Mouse (Mus musculus) lung, postnatal 0 days (tissue): Measurements from ENCODE around the gene Klrb1f. TPM values are rescaled to one million over a fixed set of nuclear protein-coding genes. Genes with fewer than 3 reads are reported as not detected.
"Not testable (repeated sequence)": the region's sequence is repeated elsewhere in the genome, so short reads cannot be mapped to it uniquely, and the experiment has no call there.

Experiments used
- ATAC-seq: fragments of 200-750 bp; cut with Nextera tagmentation; 2 replicates; pipeline ENCODE4 v1.8.0; 2017; ENCODE audit warnings: moderate library complexity
- DNase-seq: peaks from one replicate; pipeline ENCODE4 v3.0.0-alpha.2; 2016; ENCODE audit warnings: low spot score
- H3K27ac ChIP-seq: fragments of 300-500 bp; sonication (generic); 2 replicates; pipeline ENCODE4 v1.5.1; 2014; ENCODE audit warnings: antibody characterized with exemption, mild to moderate bottlenecking, low read length, mixed read lengths
- H3K27me3 ChIP-seq: fragments of 300-500 bp; sonication (generic); replicated peaks from 2 replicates; pipeline ENCODE4 v1.6.1; 2014; ENCODE audit warnings: low read length, mixed read lengths; ENCODE audit not compliant: insufficient read depth
- H3K36me3 ChIP-seq: fragments of 300-500 bp; sonication (generic); 2 replicates; pipeline ENCODE4 v1.6.1; 2014; ENCODE audit warnings: low read length, mixed read lengths; ENCODE audit not compliant: insufficient read depth
- H3K4me1 ChIP-seq: fragments of 300-500 bp; sonication (generic); 2 replicates; pipeline ENCODE4 v1.6.1; 2014; ENCODE audit warnings: antibody characterized with exemption, low read depth, low read length, mixed read lengths; ENCODE audit not compliant: insufficient read depth
- H3K4me2 ChIP-seq: fragments of 300-500 bp; sonication (generic); replicated peaks from 2 replicates; pipeline ENCODE4 v1.6.1; 2014; ENCODE audit warnings: low read depth, mild to moderate bottlenecking, low read length, moderate library complexity, mixed read lengths
- H3K4me3 ChIP-seq: fragments of 300-500 bp; sonication (generic); 2 replicates; pipeline ENCODE4 v1.5.1; 2014; ENCODE audit warnings: low read depth, low read length
- H3K9ac ChIP-seq: fragments of 300-500 bp; sonication (generic); replicated peaks from 2 replicates; pipeline ENCODE4 v1.6.1; 2014; ENCODE audit warnings: low read depth, mild to moderate bottlenecking
- H3K9me3 ChIP-seq: fragments of 300-500 bp; sonication (generic); 2 replicates; pipeline ENCODE4 v1.6.1; 2016; ENCODE audit warnings: low read length, mixed read lengths
- CTCF ChIP-seq: IDR thresholded peaks from 2 replicates; pipeline ENCODE4 v1.5.1; 2016; ENCODE audit warnings: antibody characterized with exemption, mild to moderate bottlenecking
- EP300 ChIP-seq: IDR thresholded peaks from 2 replicates; pipeline ENCODE4 v1.6.1; 2016; ENCODE audit warnings: antibody characterized with exemption, mild to moderate bottlenecking, control low read depth
- WGBS: fragments of 180-500 bp; shearing (Covaris S2); extraction: QIAGEN DNeasy Blood & Tissue Kit; methylation state at CpG from one replicate; pipeline ENCODE4 v1.1.7; 2014; 5-methylcytosine and 5-hydroxymethylcytosine counted together
- polyA plus RNA-seq: library from polyadenylated mRNA; unstranded; fragments of >200 nt; fragmentation: Nextera tagmentation; extraction: Ambion mirVana; gene quantifications from 2 replicates; pipeline ENCODE4 v1.2.1, GENCODE M21; 2015

Klrb1f gene
- polyA plus RNA-seq, 1 experiment from 2014 or later, result 0.35 TPM

- no peak overlapping the region for H3K27ac ChIP-seq
- ATAC-seq (no peak), DNase-seq (no peak)
- H3K9ac ChIP-seq, result no peak overlapping the region
- H3K9me3 ChIP-seq, result no peaks in the 10 kb centered on the region
- H3K36me3 ChIP-seq, result no peaks in the 10 kb centered on the region
- no peaks in the 10 kb centered on the region for H3K27me3 ChIP-seq
- TF ChIP-seq CTCF (no peak), EP300 (no peak)
- no peak overlapping the region for H3K4me2 ChIP-seq
- H3K4me1 ChIP-seq, result no peaks in the 10 kb centered on the region
- 89% methylated on average over 6 of the region's 6 CpGs for WGBS
- no peak overlapping the region for H3K4me3 ChIP-seq
These were observed 39.4 kb downstream of the Klrb1f start for GRCm38 (mm10) chr6:129085098-129085497.

- H3K4me1 ChIP-seq, H3K36me3 ChIP-seq, H3K9ac ChIP-seq, H3K4me3 ChIP-seq, H3K4me2 ChIP-seq, DNase-seq, H3K27ac ChIP-seq, H3K27me3 ChIP-seq, ATAC-seq, H3K9me3 ChIP-seq: not testable (repeated sequence)
- WGBS, result 77% methylated on average over 2 of the region's 2 CpGs
These were observed 40.3 kb downstream of the Klrb1f start for GRCm38 (mm10) chr6:129086031-129086430.

- Histone ChIP-seq H3K4me1 (no peaks in the 10 kb centered on the region), H3K9me3 (no peaks in the 10 kb centered on the region), H3K36me3 (no peaks in the 10 kb centered on the region), H3K27ac (no peak overlapping the region), H3K9ac (no peak overlapping the region), H3K27me3 (no peaks in the 10 kb centered on the region), H3K4me2 (no peak overlapping the region), H3K4me3 (no peak overlapping the region)
- WGBS, result 78% methylated on average over 1 of the region's 1 CpGs
- TF ChIP-seq CTCF (peak; percentile 53), EP300 (no peak)
- ATAC-seq (no peak), DNase-seq (peak; percentile 20)
These were observed 42.5 kb downstream of the Klrb1f start for GRCm38 (mm10) chr6:129088161-129088560.

GRCm38 (mm10) chr6:129088596-129088995 lies 42.9 kb downstream of the Klrb1f start:
- H3K4me3 ChIP-seq, DNase-seq, H3K4me1 ChIP-seq, H3K9me3 ChIP-seq, H3K27me3 ChIP-seq, ATAC-seq, H3K4me2 ChIP-seq, H3K36me3 ChIP-seq, H3K9ac ChIP-seq, H3K27ac ChIP-seq: not testable (repeated sequence)
- 95% methylated on average over 8 of the region's 8 CpGs for WGBS

- Histone ChIP-seq H3K27me3 (no peaks in the 10 kb centered on the region), H3K36me3 (no peaks in the 10 kb centered on the region), H3K4me1 (no peaks in the 10 kb centered on the region), H3K4me2 (no peak overlapping the region), H3K4me3 (no peak overlapping the region), H3K9ac (no peak overlapping the region), H3K27ac (no peak overlapping the region), H3K9me3 (no peaks in the 10 kb centered on the region)
- DNase-seq (peak; percentile 82), ATAC-seq (peak; percentile 69; the same call in 1 of the 2 replicates)
- TF ChIP-seq CTCF, result peak; percentile 84
- no peak for TF ChIP-seq EP300
These were observed 49.5 kb downstream of the Klrb1f start for GRCm38 (mm10) chr6:129095166-129095565.

- peak; percentile 59 for ATAC-seq
- TF ChIP-seq CTCF, result no peak
- no peak for TF ChIP-seq EP300
- Histone ChIP-seq H3K4me2 (no peak overlapping the region), H3K4me1 (no peaks in the 10 kb centered on the region), H3K9ac (no peak overlapping the region), H3K9me3 (no peaks in the 10 kb centered on the region), H3K27ac (no peak overlapping the region), H3K27me3 (no peaks in the 10 kb centered on the region), H3K4me3 (no peak overlapping the region), H3K36me3 (no peaks in the 10 kb centered on the region)
- WGBS, result 19% methylated on average over 1 of the region's 1 CpGs
- DNase-seq, result peak; percentile 38
These were observed 52.2 kb downstream of the Klrb1f start for GRCm38 (mm10) chr6:129097929-129098328.

GRCm38 (mm10) chr6:129100794-129101193 lies 55.1 kb downstream of the Klrb1f start, which contains the start of gene Clec2e:
Gene Clec2e (minus strand): TSS chr6:129100913.
- H3K4me1 ChIP-seq, H3K4me3 ChIP-seq, DNase-seq, H3K9ac ChIP-seq, H3K27ac ChIP-seq, H3K4me2 ChIP-seq, H3K9me3 ChIP-seq, H3K36me3 ChIP-seq, H3K27me3 ChIP-seq, ATAC-seq: not testable (repeated sequence)
- WGBS, result 55% methylated on average over 1 of the region's 1 CpGs
